Mouse (Mus musculus) ES-CJ7 (cell line): Measurements from ENCODE around the gene Slc39a10.
"Not testable (repeated sequence)": the region's sequence is repeated elsewhere in the genome, so short reads cannot be mapped to it uniquely, and the experiment has no call there.

ENCODE experiments used
- DNase-seq: peaks from one replicate; pipeline ENCODE4 v3.0.0; 2011; ENCODE audit warnings: low read depth, low spot score

The Slc39a10 gene

DNA sequence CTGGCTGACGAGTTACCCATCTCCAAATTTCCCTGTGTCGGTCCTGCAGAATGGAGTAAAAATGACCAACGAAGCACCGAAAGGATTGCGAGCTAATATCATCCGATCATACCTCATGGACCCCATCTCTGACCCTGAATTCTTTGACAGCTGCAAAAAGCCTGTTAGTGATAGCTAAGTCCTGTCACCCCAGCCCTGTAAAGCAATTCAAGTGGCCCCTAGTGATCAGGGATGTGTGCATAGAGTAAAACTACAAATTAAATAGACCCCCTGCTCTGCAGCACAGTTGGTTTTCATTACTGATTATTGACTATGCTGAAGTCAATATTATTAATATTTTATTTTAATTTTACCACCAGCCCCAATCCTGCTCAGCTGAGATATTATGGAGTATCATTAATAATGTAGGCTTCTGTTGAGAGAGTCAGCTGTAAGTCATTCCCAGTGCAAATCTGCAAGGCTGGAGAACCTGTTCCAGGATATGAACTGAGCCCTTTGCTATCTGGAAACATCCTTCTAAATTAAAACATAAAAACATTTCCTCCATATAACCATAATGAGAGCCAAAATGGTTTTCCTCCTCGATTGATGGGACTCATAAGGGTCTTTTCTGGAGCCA lies 122.5 kb downstream of the Slc39a10 start:
- DNase-seq: not testable (repeated sequence)

DNA sequence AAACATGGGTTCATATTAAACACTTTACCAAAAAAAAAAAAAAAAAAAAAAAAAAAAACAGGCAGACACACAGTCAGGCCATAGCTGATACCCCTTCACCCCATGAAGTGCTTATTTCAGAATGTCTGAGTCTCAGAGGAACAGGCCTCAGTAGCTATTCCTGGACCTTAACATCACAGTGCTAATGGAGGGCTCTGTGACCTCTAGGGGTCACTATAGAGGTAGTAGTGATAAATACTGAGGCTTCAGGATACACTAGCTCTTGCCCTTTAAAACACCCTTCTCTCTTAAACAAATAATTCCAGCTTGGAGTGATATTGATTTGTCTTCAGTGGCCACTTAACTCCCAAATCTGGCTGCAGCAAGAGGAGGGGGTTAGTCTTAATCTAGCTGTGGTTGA lies 123.3 kb downstream of the Slc39a10 start:
- peak; percentile 40 for DNase-seq

DNA sequence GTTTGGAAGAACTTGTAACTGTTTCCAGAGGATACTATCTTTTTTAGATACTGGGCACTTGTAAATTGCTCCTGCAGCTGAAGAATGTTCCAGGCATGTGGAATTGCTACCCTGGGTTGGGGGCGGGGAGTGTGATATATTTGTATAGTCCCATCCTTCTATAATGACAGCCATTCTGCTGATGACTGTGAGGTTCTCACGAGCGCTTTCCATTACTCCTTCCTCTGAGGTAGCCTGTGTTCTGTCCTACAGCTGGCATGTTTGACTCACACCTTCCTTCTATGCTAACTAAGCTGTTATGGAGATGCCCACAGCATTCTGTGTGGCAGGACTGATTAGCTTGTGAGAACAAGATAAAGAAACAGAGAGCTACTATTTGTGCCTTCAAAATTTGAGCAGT lies 128.1 kb downstream of the Slc39a10 start:
- not testable (repeated sequence) for DNase-seq
